8 mouse cellular contexts compared by ENCODE assay signal in genomic region chr12:112873452-112874190, GRCm38 (mm10). TPM values are rescaled to one million over a fixed set of nuclear protein-coding genes. Genes with fewer than 3 reads are reported as not detected.
DNase-seq lines count a peak whose midpoint lies in the region; ATAC-seq and TF ChIP-seq lines count a peak whose summit lies in the region.

No protein-coding gene starts in this region.

- WGBS in cerebellum, adult 2 months: 29% methylated on average over 18 of the region's 18 CpGs
- 22% methylated on average over 16 of the region's 18 CpGs for WGBS in embryonic facial prominence, embryonic 14.5 days
- WGBS in small intestine, adult 2 months: 22% methylated on average over 18 of the region's 18 CpGs

- no peak overlapping the region for H3K27ac ChIP-seq in cerebellum, adult 2 months (ENCODE audit: insufficient read depth, low read length)
- H3K27ac ChIP-seq in embryonic facial prominence, embryonic 14.5 days (replicated peaks; ENCODE audit: low read depth, low read length): no peak overlapping the region
- no peak overlapping the region for H3K27ac ChIP-seq in small intestine, adult 2 months (ENCODE audit: insufficient read depth, low read depth, low read length)

- TF ChIP-seq CTCF in cerebellum, adult 2 months (IDR thresholded peaks at IDR 0.05; ENCODE audit: borderline replicate concordance, insufficient read depth, low read depth, low read length): peak; percentile 44; the same call in 1 of the 2 replicates
- TF ChIP-seq CTCF in small intestine, adult 2 months (IDR thresholded peaks at IDR 0.05; ENCODE audit: extremely low read depth, insufficient read length, insufficient replicate concordance, low read depth, low read length): peak; percentile 75; the same call in 1 of the 2 replicates

- no peaks in the 10 kb centered on the region; the same call in 1 of the 2 replicates for H3K27me3 ChIP-seq in cerebellum, adult 2 months (ENCODE audit: control insufficient read depth, insufficient read depth, low read length)
- peaks cover 65% of the 10 kb centered on the region for H3K27me3 ChIP-seq in embryonic facial prominence, embryonic 14.5 days (replicated peaks; ENCODE audit: control insufficient read depth, insufficient read depth, low read length)
- H3K27me3 ChIP-seq in small intestine, adult 2 months (ENCODE audit: control insufficient read depth, insufficient read depth, low read length): peaks cover 5% of the 10 kb centered on the region; the same call in 1 of the 2 replicates

- no peaks in the 10 kb centered on the region for H3K36me3 ChIP-seq in embryonic facial prominence, embryonic 14.5 days (ENCODE audit: control insufficient read depth, insufficient read depth, low read length)
- no peaks in the 10 kb centered on the region for H3K36me3 ChIP-seq in small intestine, adult 2 months (ENCODE audit: control insufficient read depth, insufficient read depth, low read length)

- peak overlapping the region; percentile 46 for H3K4me2 ChIP-seq in embryonic facial prominence, embryonic 14.5 days (ENCODE audit: low read depth, low read length)

- H3K4me1 ChIP-seq in cerebellum, adult 2 months (ENCODE audit: control insufficient read depth, insufficient read depth, low read length): peaks cover under 1% of the 10 kb centered on the region
- H3K4me1 ChIP-seq in embryonic facial prominence, embryonic 14.5 days (ENCODE audit: control insufficient read depth, insufficient read depth, low read length): peaks cover 26% of the 10 kb centered on the region
- peaks cover 41% of the 10 kb centered on the region for H3K4me1 ChIP-seq in small intestine, adult 2 months (ENCODE audit: control insufficient read depth, insufficient read depth, insufficient read length, low read length)

- TF ChIP-seq POLR2A in cerebellum, adult 2 months (IDR thresholded peaks at IDR 0.05; ENCODE audit: borderline replicate concordance, insufficient read depth, low read length): no peak
- TF ChIP-seq POLR2A in small intestine, adult 2 months (IDR thresholded peaks at IDR 0.05; ENCODE audit: low read depth, low read length): no peak

- H3K9me3 ChIP-seq in embryonic facial prominence, embryonic 14.5 days (ENCODE audit: control insufficient read depth, low read length): no peaks in the 10 kb centered on the region

- DNase-seq in cerebellum, adult 2 months: peak; percentile 26 to 42
- DNase-seq in cerebellum, adult 8-10 months: no peak
- peak; percentile 83 for DNase-seq in T-cell, adult 2 months (ENCODE audit: low spot score)
- peak; percentile 84 for DNase-seq in embryonic facial prominence, embryonic 14.5 days (ENCODE audit: low spot score)
- DNase-seq in heart, postnatal 4 days: peak; percentile 80
- DNase-seq in left cerebral cortex, adult 8-10 months (ENCODE audit: low spot score in 2 of 2): peak; percentile 37 to 43

- H3K4me3 ChIP-seq in cerebellum, adult 2 months (replicated peaks; ENCODE audit: insufficient read depth, low read depth, low read length): no peak overlapping the region
- H3K4me3 ChIP-seq in embryonic facial prominence, embryonic 14.5 days (ENCODE audit: low read depth, low read length): peak overlapping the region; percentile 18; the same call in 1 of the 2 replicates
- H3K4me3 ChIP-seq in small intestine, adult 2 months (ENCODE audit: low read depth, low read length): peak overlapping the region; percentile 31

- H3K9ac ChIP-seq in embryonic facial prominence, embryonic 14.5 days (ENCODE audit: low read depth, low read length): no peak overlapping the region

- no peak for ATAC-seq in embryonic facial prominence, embryonic 14.5 days (ENCODE audit: low read depth)
- peak; percentile 70 for ATAC-seq in megakaryocyte-erythroid progenitor cell, adult 5-6 weeks (replicated peaks; ENCODE audit: low FRiP score, low TSS enrichment, poor library complexity, severe bottlenecking)

RNA-seq across cellular contexts. Expression of gene Gpr132, which starts 5.6 kb away (rescaled TPM):
- 0.05 and 0.08 TPM in 2 replicates for polyA plus RNA-seq in cerebellum, adult 2 months (2012; rRNA removed)
- polyA plus RNA-seq in embryonic facial prominence, embryonic 14.5 days (2014; fragmentation: Nextera tagmentation; extraction: Ambion mirVana): 0.45 and 0.54 TPM in 2 replicates
- under 1 TPM; 0.16 to 0.17 TPM for total RNA-seq in heart, postnatal 4 days (2021)
- under 1 TPM in 3 of 4 experiments, not detected in 1; 0.14 to 0.23 (median 0.15) TPM for total RNA-seq in left cerebral cortex, adult 8-10 months (2022)
- total RNA-seq in megakaryocyte-erythroid progenitor cell, adult 5-6 weeks (2014; fragmentation: Nextera tagmentation): 4.5 and 5.1 TPM in 2 replicates
- total RNA-seq in megakaryocyte-erythroid progenitor cell, adult 5-6 weeks (2017): 3.1 and 4.2 TPM in 2 replicates
- 5.4 and 8.2 TPM in 2 replicates for polyA plus RNA-seq in small intestine, adult 2 months (2012; rRNA removed)

RNA-seq across cellular contexts. Expression of gene Cdca4, which starts 44.4 kb away (rescaled TPM):
- polyA plus RNA-seq in cerebellum, adult 2 months (2012; rRNA removed): 9.3 and 9.8 TPM in 2 replicates
- 86.2 and 105 TPM in 2 replicates for polyA plus RNA-seq in embryonic facial prominence, embryonic 14.5 days (2014; fragmentation: Nextera tagmentation; extraction: Ambion mirVana)
- total RNA-seq in heart, postnatal 4 days (2021): 10 to 100 TPM; 25.8 to 26.8 TPM
- total RNA-seq in left cerebral cortex, adult 8-10 months (2022): 10 to 100 TPM in 3 of 4 experiments, 1 to 10 TPM in 1; 9.5 to 12.3 (median 10.2) TPM
- total RNA-seq in megakaryocyte-erythroid progenitor cell, adult 5-6 weeks (2014; fragmentation: Nextera tagmentation): 71.1 and 82.7 TPM in 2 replicates
- 47.3 and 52.4 TPM in 2 replicates for total RNA-seq in megakaryocyte-erythroid progenitor cell, adult 5-6 weeks (2017)
- polyA plus RNA-seq in small intestine, adult 2 months (2012; rRNA removed): 8.0 and 15.8 TPM in 2 replicates

RNA-seq across cellular contexts. Expression of gene Jag2, which starts 56.0 kb away (rescaled TPM):
- polyA plus RNA-seq in cerebellum, adult 2 months (2012; rRNA removed): 23.0 and 24.4 TPM in 2 replicates
- 9.4 and 13.1 TPM in 2 replicates for polyA plus RNA-seq in embryonic facial prominence, embryonic 14.5 days (2014; fragmentation: Nextera tagmentation; extraction: Ambion mirVana)
- total RNA-seq in heart, postnatal 4 days (2021): 10 to 100 TPM; 29.1 to 29.2 TPM
- total RNA-seq in left cerebral cortex, adult 8-10 months (2022): 10 to 100 TPM; 48.1 to 69.9 (median 58.9) TPM
- total RNA-seq in megakaryocyte-erythroid progenitor cell, adult 5-6 weeks (2014; fragmentation: Nextera tagmentation): 0.11 and 0.99 TPM in 2 replicates
- 0.23 and 5.7 TPM in 2 replicates for total RNA-seq in megakaryocyte-erythroid progenitor cell, adult 5-6 weeks (2017)
- polyA plus RNA-seq in small intestine, adult 2 months (2012; rRNA removed): 6.2 and 9.1 TPM in 2 replicates

Comparison
In these comparisons a context has a peak if more than half of its experiments do, and no peak if none do; other contexts are left out.
1. RNA of gene Jag2, which starts 56.0 kb away (total RNA-seq): 48.1 to 69.9 TPM in left cerebral cortex, adult 8-10 months and 29.1 to 29.2 TPM in heart, postnatal 4 days; 0.11 to 5.7 TPM in megakaryocyte-erythroid progenitor cell, adult 5-6 weeks; every median in the first group is over 4 times any median in the second.